ENCODE assay signal across 15 mouse cellular contexts in genomic region chr14:61258352-61258751, GRCm38 (mm10). TPM values are rescaled to one million over a fixed set of nuclear protein-coding genes. Genes with fewer than 3 reads are reported as not detected.
DNase-seq lines count a peak whose midpoint lies in the region; ATAC-seq and TF ChIP-seq lines count a peak whose summit lies in the region.
"Had no signal": no experiment of that assay in that cellular context is flagged by ENCODE, and none has a peak within 500 bp of the region (broad histone marks: within the 10 kb centered on the region; RNA-seq: fewer than 3 reads in every experiment).

Gene Sgcg (minus strand): TSS chr14:61258490.

- TF ChIP-seq CTCF in heart, adult 2 months (IDR thresholded peaks at IDR 0.05) = no peak

- no peak within 1 kb of the TSS for H3K4me3 ChIP-seq in embryonic facial prominence, embryonic 11.5 days (ENCODE audit: low read depth, low read length)
- no peak within 1 kb of the TSS for H3K4me3 ChIP-seq in embryonic facial prominence, embryonic 10.5 days
- H3K4me3 ChIP-seq in embryonic facial prominence, embryonic 13.5 days = no peak within 1 kb of the TSS
- peak within 1 kb of the TSS; percentile 54 for H3K4me3 ChIP-seq in heart, adult 2 months
- H3K4me3 ChIP-seq: forebrain, embryonic 15.5 days; left cerebral cortex, adult 2 months had no signal

- DNase-seq in embryonic facial prominence, embryonic 11.5 days (ENCODE audit: low spot score) = peak; percentile 22
- DNase-seq in embryonic facial prominence, embryonic 10.5 days (ENCODE audit: low spot score) = no peak
- peak; percentile 59 to 80 for DNase-seq in heart, adult 2 months
- peak; percentile 79 for DNase-seq in heart, postnatal 4 days
- no peak for DNase-seq in liver
- no peak for DNase-seq in natural killer cell, adult 2 months (ENCODE audit: low spot score in 2 of 2)
- DNase-seq in thymus, postnatal 10 days (ENCODE audit: low spot score in 2 of 2) = no peak
- DNase-seq: embryo, embryonic 11 days; kidney, postnatal 14 days; liver, postnatal 0 days had no signal

- no peak within 1 kb of the TSS for H3K9ac ChIP-seq in embryonic facial prominence, embryonic 11.5 days (replicated peaks; ENCODE audit: low read length)
- no peak within 1 kb of the TSS for H3K9ac ChIP-seq in embryonic facial prominence, embryonic 13.5 days
- peak within 1 kb of the TSS; percentile 74 for H3K9ac ChIP-seq in heart, adult 2 months (ENCODE audit: low read depth, low read length)
- H3K9ac ChIP-seq: forebrain, embryonic 15.5 days; liver, postnatal 0 days had no signal

- H3K79me2 ChIP-seq in heart, adult 2 months (replicated peaks; ENCODE audit: control insufficient read depth, insufficient read depth, low read length) = no peaks in the 10 kb centered on the region

- TF ChIP-seq EP300 in heart, adult 2 months (IDR thresholded peaks at IDR 0.05; ENCODE audit: insufficient read depth, low read depth, low read length) = 0 out of 2 replicates have a peak, but pooled peaks have one; percentile 28

- H3K4me1 ChIP-seq in embryonic facial prominence, embryonic 11.5 days (ENCODE audit: control insufficient read depth, insufficient read depth, low read length) = no peaks in the 10 kb centered on the region
- peaks cover 12% of the 10 kb centered on the region for H3K4me1 ChIP-seq in embryonic facial prominence, embryonic 10.5 days
- peaks cover 6% of the 10 kb centered on the region for H3K4me1 ChIP-seq in embryonic facial prominence, embryonic 13.5 days
- H3K4me1 ChIP-seq in heart, adult 2 months (ENCODE audit: control insufficient read depth, insufficient read depth, low read length) = no peaks in the 10 kb centered on the region
- H3K4me1 ChIP-seq: forebrain, embryonic 15.5 days had no signal

- TF ChIP-seq POLR2A in heart, adult 2 months (IDR thresholded peaks at IDR 0.05; ENCODE audit: insufficient read depth, low read depth, low read length) = peak; percentile 64

- WGBS in embryonic facial prominence, embryonic 11.5 days = 50% methylated on average over 11 of the region's 11 CpGs
- 57% methylated on average over 11 of the region's 11 CpGs for WGBS in embryonic facial prominence, embryonic 10.5 days
- 23% methylated on average over 11 of the region's 11 CpGs for WGBS in embryonic facial prominence, embryonic 13.5 days
- WGBS in heart, adult 2 months = 40% methylated on average over 11 of the region's 11 CpGs

- H3K27me3 ChIP-seq in embryonic facial prominence, embryonic 11.5 days (ENCODE audit: control insufficient read depth, insufficient read depth, low read length) = no peaks in the 10 kb centered on the region
- H3K27me3 ChIP-seq in embryonic facial prominence, embryonic 10.5 days (replicated peaks; ENCODE audit: low read depth, poor library complexity, severe bottlenecking) = no peaks in the 10 kb centered on the region
- no peaks in the 10 kb centered on the region for H3K27me3 ChIP-seq in embryonic facial prominence, embryonic 13.5 days
- H3K27me3 ChIP-seq in heart, adult 2 months (ENCODE audit: control insufficient read depth, insufficient read depth, low read length) = no peaks in the 10 kb centered on the region
- H3K27me3 ChIP-seq: forebrain, embryonic 15.5 days had no signal

- ATAC-seq in embryonic facial prominence, embryonic 11.5 days (replicated peaks; ENCODE audit: insufficient number of reproducible peaks, low FRiP score, low TSS enrichment, low read depth) = no peak
- no peak for ATAC-seq in embryonic facial prominence, embryonic 13.5 days (ENCODE audit: insufficient number of reproducible peaks, insufficient read depth, low FRiP score, low TSS enrichment, low read depth)
- ATAC-seq: forebrain, embryonic 15.5 days; liver, postnatal 0 days had no signal

- no peaks in the 10 kb centered on the region for H3K36me3 ChIP-seq in embryonic facial prominence, embryonic 11.5 days (replicated peaks; ENCODE audit: control insufficient read depth, insufficient read depth, low read depth, low read length)
- H3K36me3 ChIP-seq in embryonic facial prominence, embryonic 10.5 days (replicated peaks) = no peaks in the 10 kb centered on the region
- H3K36me3 ChIP-seq in embryonic facial prominence, embryonic 13.5 days = no peaks in the 10 kb centered on the region
- peaks cover 2% of the 10 kb centered on the region for H3K36me3 ChIP-seq in heart, adult 2 months (ENCODE audit: control insufficient read depth, insufficient read depth, low read length)
- H3K36me3 ChIP-seq: forebrain, embryonic 15.5 days; G1E had no signal

- H3K9me3 ChIP-seq in embryonic facial prominence, embryonic 11.5 days (replicated peaks; ENCODE audit: control insufficient read depth, low read length) = no peaks in the 10 kb centered on the region; the same call in 1 of the 2 replicates
- H3K9me3 ChIP-seq in embryonic facial prominence, embryonic 10.5 days = no peaks in the 10 kb centered on the region
- H3K9me3 ChIP-seq in embryonic facial prominence, embryonic 13.5 days = no peaks in the 10 kb centered on the region
- H3K9me3 ChIP-seq: forebrain, embryonic 15.5 days; G1E had no signal

- no peak within 1 kb of the TSS for H3K4me2 ChIP-seq in embryonic facial prominence, embryonic 11.5 days (ENCODE audit: low read depth, low read length)
- peak within 1 kb of the TSS; percentile 29 for H3K4me2 ChIP-seq in embryonic facial prominence, embryonic 13.5 days
- H3K4me2 ChIP-seq: forebrain, embryonic 15.5 days had no signal

- intact Hi-C loops in heart, adult 2 months (cut with DNase I) = no loop called here

- H3K27ac ChIP-seq in embryonic facial prominence, embryonic 11.5 days (replicated peaks; ENCODE audit: low read depth, low read length) = no peak within 1 kb of the TSS
- H3K27ac ChIP-seq in embryonic facial prominence, embryonic 10.5 days (replicated peaks) = no peak within 1 kb of the TSS
- peak within 1 kb of the TSS; percentile 60; the same call in 1 of the 2 replicates for H3K27ac ChIP-seq in embryonic facial prominence, embryonic 13.5 days
- peak within 1 kb of the TSS; percentile 79 for H3K27ac ChIP-seq in heart, adult 2 months
- H3K27ac ChIP-seq: forebrain, embryonic 15.5 days; left cerebral cortex, adult 2 months had no signal

RNA-seq across cellular contexts. Expression of gene Sgcg, which starts in this region (rescaled TPM):
- 0.15 and 0.50 TPM in 2 replicates for polyA plus RNA-seq in embryonic facial prominence, embryonic 11.5 days (2014; fragmentation: Nextera tagmentation; extraction: Ambion mirVana)
- not detected in 2 replicates for polyA plus RNA-seq in embryonic facial prominence, embryonic 10.5 days (2016; fragmentation: Nextera tagmentation; extraction: Ambion mirVana)
- 0.98 and 1.3 TPM in 2 replicates for polyA plus RNA-seq in embryonic facial prominence, embryonic 13.5 days (2015; fragmentation: Nextera tagmentation; extraction: Ambion mirVana)
- total RNA-seq in heart, adult 2 months (2021) = 100 to 1,000 TPM; 181 to 235 TPM
- polyA plus RNA-seq in heart, adult 2 months (2012; rRNA removed) = 105 and 191 TPM in 2 replicates
- total RNA-seq in heart, postnatal 4 days (2021) = 100 to 1,000 TPM; 145 to 172 TPM
- polyA plus RNA-seq: G1E; liver, postnatal 0 days; small intestine, adult 2 months had no signal

Comparison
In these comparisons a context has a peak if more than half of its experiments do, and no peak if none do; other contexts are left out.
1. RNA of gene Sgcg (polyA plus RNA-seq): 105 to 191 TPM in heart, adult 2 months; 0.98 to 1.3 TPM in embryonic facial prominence, embryonic 13.5 days, 0.15 to 0.50 TPM in embryonic facial prominence, embryonic 11.5 days and not detected in embryonic facial prominence, embryonic 10.5 days; every median in the first group is over 10 times any median in the second.
2. H3K27ac ChIP-seq: peak in embryonic facial prominence, embryonic 13.5 days (single experiment) and heart, adult 2 months (single experiment); none in embryonic facial prominence, embryonic 11.5 days (single experiment) and embryonic facial prominence, embryonic 10.5 days (single experiment).
3. Peak in DNase-seq in embryonic facial prominence, embryonic 11.5 days; RNA of the gene not detected or under 1 TPM.
4. DNase-seq: peak in heart, adult 2 months (2 of 2) and heart, postnatal 4 days (single experiment); none in embryonic facial prominence, embryonic 10.5 days (single experiment), liver (single experiment), natural killer cell, adult 2 months (0 of 2) and thymus, postnatal 10 days (0 of 2).